Mouse (Mus musculus) midbrain, embryonic 12.5 days (tissue): Measurements from ENCODE around the gene Frmd4a. TPM values are rescaled to one million over a fixed set of nuclear protein-coding genes. Genes with fewer than 3 reads are reported as not detected.
A peak's percentile ranks its signal among the peaks of the same experiment; 100 is the strongest.

Experiments used
- ATAC-seq: fragments of 200-750 bp; cut with Nextera tagmentation; 2 replicates; pipeline ENCODE4 v1.8.0; 2017; ENCODE audit warnings: low read depth, moderate TSS enrichment, moderate library complexity; ENCODE audit not compliant: low FRiP score
- H3K27ac ChIP-seq: fragments of 300-500 bp; sonication (generic); replicated peaks from 2 replicates; pipeline ENCODE4 v1.5.1; 2016; ENCODE audit warnings: mild to moderate bottlenecking
- H3K27me3 ChIP-seq: fragments of 300-500 bp; sonication (generic); 2 replicates; pipeline ENCODE4 v1.6.1; 2016; ENCODE audit warnings: mild to moderate bottlenecking
- H3K36me3 ChIP-seq: fragments of 300-500 bp; sonication (generic); 2 replicates; pipeline ENCODE4 v1.6.1; 2016
- H3K4me1 ChIP-seq: fragments of 300-500 bp; sonication (generic); 2 replicates; pipeline ENCODE4 v1.6.1; 2016
- H3K4me2 ChIP-seq: fragments of 300-500 bp; sonication (generic); replicated peaks from 2 replicates; pipeline ENCODE4 v1.6.1; 2016; ENCODE audit warnings: mild to moderate bottlenecking, moderate library complexity
- H3K4me3 ChIP-seq: fragments of 300-500 bp; sonication (generic); 2 replicates; pipeline ENCODE4 v1.5.1; 2016; ENCODE audit warnings: mild to moderate bottlenecking
- H3K9ac ChIP-seq: fragments of 300-500 bp; sonication (generic); replicated peaks from 2 replicates; pipeline ENCODE4 v1.6.1; 2016; ENCODE audit warnings: mild to moderate bottlenecking, moderate library complexity
- H3K9me3 ChIP-seq: fragments of 300-500 bp; sonication (generic); 2 replicates; pipeline ENCODE4 v1.6.1; 2016; ENCODE audit warnings: mild to moderate bottlenecking
- WGBS: fragments of 180-500 bp; shearing (Covaris S2); methylation state at CpG from one replicate; pipeline ENCODE4 v1.1.7; 2016; 5-methylcytosine and 5-hydroxymethylcytosine counted together
- polyA plus RNA-seq: library from polyadenylated mRNA; unstranded; fragments of >200 nt; fragmentation: Nextera tagmentation; extraction: Ambion mirVana; gene quantifications from 2 replicates; pipeline ENCODE4 v1.2.1, GENCODE M21; 2016

The Frmd4a gene
- polyA plus RNA-seq, 1 experiment from 2014 or later, result 56.3 TPM

DNA sequence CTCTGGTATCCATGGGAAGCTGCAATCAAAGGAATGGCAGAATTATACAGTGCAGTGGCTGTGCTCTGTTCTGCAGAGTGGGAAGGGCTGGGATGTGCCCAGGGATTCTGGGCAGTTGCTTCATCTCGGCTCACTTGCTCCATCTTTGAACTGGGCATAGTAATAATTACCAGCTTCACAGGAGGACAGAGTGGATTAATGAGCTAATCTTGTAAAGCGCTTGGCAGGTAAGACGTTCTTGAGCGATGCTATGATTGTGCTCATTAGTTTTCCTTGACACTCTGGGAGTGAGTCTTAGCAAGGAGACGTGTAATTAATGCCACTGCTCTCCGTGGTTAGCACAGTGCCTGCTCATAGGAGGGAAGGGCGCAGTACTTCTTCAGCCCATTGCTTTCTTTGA, 54.3 kb downstream of the Frmd4a start:
- H3K9me3 ChIP-seq, result no peaks in the 10 kb centered on the region
- no peaks in the 10 kb centered on the region for H3K27me3 ChIP-seq
- ATAC-seq, result peak; percentile 75
- no peak overlapping the region for H3K9ac ChIP-seq
- WGBS, result 66% methylated on average over 7 of the region's 7 CpGs
- H3K36me3 ChIP-seq, result no peaks in the 10 kb centered on the region
- H3K4me3 ChIP-seq, result no peak overlapping the region
- 0 out of 2 replicates have a peak, but pooled peaks cover 3% of the 10 kb centered on the region for H3K4me1 ChIP-seq
- H3K4me2 ChIP-seq, result no peak overlapping the region
- no peak overlapping the region for H3K27ac ChIP-seq

DNA sequence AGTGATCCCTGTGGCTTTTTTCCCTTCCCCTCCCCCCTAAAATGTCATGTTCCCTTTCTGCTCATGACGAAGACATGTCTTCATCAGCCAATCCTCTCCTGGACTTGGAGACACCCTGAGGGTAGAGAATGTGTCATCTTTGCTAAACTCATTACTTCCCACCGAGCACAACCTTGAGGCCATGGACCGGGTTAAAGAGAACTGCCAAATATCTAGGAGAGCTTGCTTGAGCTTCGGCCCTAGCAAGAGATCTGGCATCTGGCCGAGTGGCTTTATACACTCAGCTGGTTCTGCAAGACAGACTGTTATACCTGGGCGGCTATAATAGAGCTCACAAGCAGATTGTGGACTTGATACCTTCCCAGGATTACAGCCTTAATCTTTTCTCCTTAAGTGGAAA, 66.4 kb downstream of the Frmd4a start:
- Histone ChIP-seq H3K27me3 (no peaks in the 10 kb centered on the region), H3K9ac (no peak overlapping the region), H3K4me3 (no peak overlapping the region), H3K4me1 (peaks cover 6% of the 10 kb centered on the region; the same call in 1 of the 2 replicates), H3K9me3 (no peaks in the 10 kb centered on the region), H3K36me3 (no peaks in the 10 kb centered on the region), H3K27ac (no peak overlapping the region), H3K4me2 (no peak overlapping the region)
- ATAC-seq, result no peak
- 56% methylated on average over 6 of the region's 6 CpGs for WGBS

DNA sequence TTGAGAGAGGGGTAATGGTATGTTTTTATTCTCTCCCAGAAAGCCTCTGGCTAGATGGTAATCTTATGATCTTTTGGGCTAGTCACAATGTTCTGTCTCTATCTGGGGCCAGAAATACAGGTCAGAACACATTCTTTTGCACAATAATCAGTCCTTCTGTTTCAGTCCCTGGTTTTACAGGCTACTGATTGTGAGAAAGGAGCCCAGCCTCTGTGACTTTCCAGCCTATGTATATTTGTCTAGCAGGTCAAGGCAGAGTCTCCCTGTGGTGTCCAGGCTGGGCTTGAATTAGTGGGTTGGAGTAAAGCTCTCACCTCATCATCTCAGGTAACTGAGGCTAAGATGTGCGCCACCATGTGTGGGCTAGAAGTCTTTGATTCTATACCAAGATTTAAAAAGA, 80.1 kb downstream of the Frmd4a start:
- ATAC-seq, result no peak
- H3K4me3 ChIP-seq, result no peak overlapping the region
- WGBS, result 100% methylated on average over 1 of the region's 1 CpGs
- peaks cover 16% of the 10 kb centered on the region for H3K4me1 ChIP-seq
- no peaks in the 10 kb centered on the region for H3K9me3 ChIP-seq
- no peaks in the 10 kb centered on the region for H3K36me3 ChIP-seq
- no peak overlapping the region for H3K4me2 ChIP-seq
- H3K9ac ChIP-seq, result no peak overlapping the region
- no peak overlapping the region for H3K27ac ChIP-seq
- peaks cover 63% of the 10 kb centered on the region for H3K27me3 ChIP-seq

DNA sequence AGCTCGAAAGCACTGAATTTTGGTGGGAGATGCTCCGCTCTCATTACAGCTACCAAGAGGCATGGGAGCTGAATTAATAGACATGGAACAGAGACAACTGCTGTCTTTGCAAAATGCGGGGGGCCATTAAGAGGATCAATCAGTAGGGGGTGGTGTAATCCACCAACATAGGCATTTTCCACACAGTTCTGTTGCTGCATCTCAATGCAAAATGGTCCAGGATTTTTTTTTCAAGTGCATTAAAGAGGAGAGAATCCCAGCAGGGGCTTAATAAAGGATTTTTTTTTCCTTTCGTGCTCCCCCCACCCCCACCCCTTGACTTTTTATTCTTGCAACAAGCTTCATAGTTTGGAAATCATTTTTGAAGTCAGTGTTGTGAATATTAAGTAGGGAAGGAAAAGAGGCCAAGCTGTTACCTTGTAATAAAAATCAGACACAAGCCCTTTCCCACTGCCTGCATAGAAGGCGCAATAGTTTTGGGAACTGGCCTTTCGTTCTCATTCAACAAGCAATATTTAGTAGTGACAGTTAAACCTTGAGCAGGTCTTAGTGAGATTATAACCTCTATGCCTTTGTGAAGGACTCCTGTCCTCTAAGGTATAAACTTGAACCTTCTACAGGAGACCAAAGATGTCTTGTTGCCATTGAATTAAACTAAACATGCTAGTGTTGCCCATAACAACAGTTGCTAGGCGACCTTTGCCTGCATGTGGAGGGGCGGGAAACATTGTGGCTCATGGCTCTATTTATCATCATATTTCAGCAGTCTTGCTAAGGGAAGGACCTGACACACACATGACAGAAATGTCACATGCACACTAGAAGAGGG, 81.6 kb downstream of the Frmd4a start:
- no peaks in the 10 kb centered on the region for H3K9me3 ChIP-seq
- 31% methylated on average over 8 of the region's 8 CpGs for WGBS
- no peak overlapping the region for H3K9ac ChIP-seq
- 0 out of 2 replicates have a peak overlapping the region, but pooled peaks have one; percentile 21 for H3K4me2 ChIP-seq
- peak; percentile 82 for ATAC-seq
- peaks cover 16% of the 10 kb centered on the region for H3K4me1 ChIP-seq
- H3K4me3 ChIP-seq, result no peak overlapping the region
- no peaks in the 10 kb centered on the region for H3K36me3 ChIP-seq
- H3K27ac ChIP-seq, result peak overlapping the region; percentile 46; the same call in 1 of the 2 replicates
- H3K27me3 ChIP-seq, result peaks cover 67% of the 10 kb centered on the region

DNA sequence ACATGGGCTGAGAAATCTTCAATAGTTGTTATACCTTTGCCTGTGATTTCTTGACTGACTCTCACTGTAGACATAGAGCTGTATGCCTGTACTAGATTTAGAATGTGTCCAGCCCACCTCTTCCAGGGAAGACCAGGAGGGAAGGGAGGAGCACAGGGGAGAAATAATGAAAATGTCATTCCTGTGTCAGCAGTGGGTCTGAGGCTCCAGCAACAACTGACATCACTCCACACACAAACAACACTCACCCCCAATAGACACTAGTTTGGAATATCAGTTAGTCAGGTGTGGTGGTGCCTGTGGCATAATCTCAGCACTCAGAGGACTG, 82.2 kb downstream of the Frmd4a start:
- 0 out of 2 replicates have a peak overlapping the region, but pooled peaks have one; percentile 21 for H3K4me2 ChIP-seq
- H3K4me3 ChIP-seq, result no peak overlapping the region
- peak; percentile 53 for ATAC-seq
- H3K27me3 ChIP-seq, result peaks cover 64% of the 10 kb centered on the region
- H3K27ac ChIP-seq, result peak overlapping the region; percentile 46; the same call in 1 of the 2 replicates
- no peaks in the 10 kb centered on the region for H3K9me3 ChIP-seq
- H3K9ac ChIP-seq, result no peak overlapping the region
- peaks cover 16% of the 10 kb centered on the region for H3K4me1 ChIP-seq
- H3K36me3 ChIP-seq, result no peaks in the 10 kb centered on the region

GRCm38 (mm10) chr2:4101370-4101769, 83.9 kb downstream of the Frmd4a start:
- no peaks in the 10 kb centered on the region for H3K9me3 ChIP-seq
- WGBS, result 79% methylated on average over 2 of the region's 2 CpGs
- peaks cover 57% of the 10 kb centered on the region for H3K27me3 ChIP-seq
- H3K4me3 ChIP-seq, result no peak overlapping the region
- H3K4me1 ChIP-seq, result peaks cover 16% of the 10 kb centered on the region
- H3K4me2 ChIP-seq, result no peak overlapping the region
- no peak for ATAC-seq
- no peaks in the 10 kb centered on the region for H3K36me3 ChIP-seq
- no peak overlapping the region for H3K27ac ChIP-seq
- H3K9ac ChIP-seq, result no peak overlapping the region

DNA sequence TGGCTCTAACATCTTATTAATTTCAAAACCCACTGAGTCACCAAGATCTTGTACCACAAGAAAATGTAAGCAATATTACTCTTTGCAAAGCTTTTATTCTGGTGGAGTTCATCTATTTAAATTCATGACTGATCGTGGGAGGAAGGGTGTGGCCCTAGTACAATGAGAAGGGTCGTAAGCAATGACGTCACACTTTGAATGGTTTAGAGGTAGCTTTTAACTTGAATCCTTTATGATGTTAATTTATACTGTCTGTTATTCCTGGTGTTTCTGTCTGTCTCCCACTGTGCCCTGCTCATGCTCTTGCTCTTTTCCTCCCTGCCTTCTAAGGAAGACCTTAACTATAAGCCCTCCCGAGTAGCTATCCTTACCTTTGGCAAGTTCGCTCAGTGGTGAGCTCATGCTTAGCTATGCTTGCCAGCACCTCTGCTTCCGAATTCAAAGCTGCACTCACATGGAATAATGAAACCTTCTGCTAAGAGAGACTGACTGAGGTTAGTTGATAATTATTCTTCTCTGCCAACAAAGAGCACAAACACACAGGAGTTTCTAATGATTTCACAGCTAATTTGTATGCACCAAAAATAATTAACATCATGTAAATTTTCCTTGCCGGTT, 95.9 kb downstream of the Frmd4a start:
- H3K9ac ChIP-seq, result no peak overlapping the region
- 64% methylated on average over 7 of the region's 7 CpGs for WGBS
- H3K36me3 ChIP-seq, result no peaks in the 10 kb centered on the region
- H3K27me3 ChIP-seq, result no peaks in the 10 kb centered on the region
- no peaks in the 10 kb centered on the region for H3K9me3 ChIP-seq
- H3K4me1 ChIP-seq, result peaks cover 3% of the 10 kb centered on the region; the same call in 1 of the 2 replicates
- H3K27ac ChIP-seq, result no peak overlapping the region
- no peak overlapping the region for H3K4me3 ChIP-seq
- H3K4me2 ChIP-seq, result no peak overlapping the region
- no peak for ATAC-seq

- Histone ChIP-seq H3K36me3 (no peaks in the 10 kb centered on the region), H3K27me3 (no peaks in the 10 kb centered on the region), H3K27ac (0 out of 2 replicates have a peak overlapping the region, but pooled peaks have one; percentile 30), H3K9ac (no peak overlapping the region), H3K4me3 (no peak overlapping the region), H3K4me1 (peaks cover 17% of the 10 kb centered on the region; the same call in 1 of the 2 replicates), H3K9me3 (no peaks in the 10 kb centered on the region), H3K4me2 (no peak overlapping the region)
- 69% methylated on average over 9 of the region's 9 CpGs for WGBS
- ATAC-seq, result peak; percentile 76
Measured at GRCm38 (mm10) chr2:4119678-4120458, 102.4 kb downstream of the Frmd4a start.

- Histone ChIP-seq H3K4me1 (0 out of 2 replicates have a peak, but pooled peaks cover 2% of the 10 kb centered on the region), H3K36me3 (no peaks in the 10 kb centered on the region), H3K9ac (no peak overlapping the region), H3K4me3 (no peak overlapping the region), H3K27ac (no peak overlapping the region), H3K27me3 (no peaks in the 10 kb centered on the region), H3K9me3 (no peaks in the 10 kb centered on the region), H3K4me2 (no peak overlapping the region)
- ATAC-seq, result no peak
- WGBS, result 88% methylated on average over 4 of the region's 4 CpGs
Measured at GRCm38 (mm10) chr2:4131216-4131615, 113.7 kb downstream of the Frmd4a start.

DNA sequence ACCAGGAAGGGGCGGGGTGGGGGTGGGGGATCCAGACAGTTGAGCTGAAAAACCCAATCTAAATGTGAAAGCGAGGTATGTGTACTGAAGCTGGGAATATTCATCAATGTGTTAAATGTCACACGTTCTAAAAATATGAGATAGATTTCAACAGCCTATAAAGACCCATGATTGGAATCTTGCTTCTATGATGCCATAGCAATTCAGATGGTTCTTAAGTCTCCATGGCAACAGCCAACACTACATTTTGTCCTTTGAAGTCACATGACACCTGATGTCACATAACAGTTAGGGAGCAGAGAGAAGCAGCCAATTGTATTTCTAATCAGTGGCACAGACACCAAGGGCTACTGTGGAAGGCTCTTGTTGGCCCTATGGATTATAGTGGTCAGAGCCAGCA, 120.0 kb downstream of the Frmd4a start:
- 0 out of 2 replicates have a peak, but pooled peaks cover 4% of the 10 kb centered on the region for H3K27me3 ChIP-seq
- 0 out of 2 replicates have a peak, but pooled peaks have one; percentile 23 for ATAC-seq
- H3K9ac ChIP-seq, result no peak overlapping the region
- H3K36me3 ChIP-seq, result no peaks in the 10 kb centered on the region
- no peaks in the 10 kb centered on the region for H3K9me3 ChIP-seq
- H3K4me2 ChIP-seq, result no peak overlapping the region
- H3K27ac ChIP-seq, result no peak overlapping the region
- H3K4me1 ChIP-seq, result peaks cover 15% of the 10 kb centered on the region
- 82% methylated on average over 3 of the region's 3 CpGs for WGBS
- H3K4me3 ChIP-seq, result no peak overlapping the region

GRCm38 (mm10) chr2:4142221-4142950, 124.9 kb downstream of the Frmd4a start:
- H3K4me1 ChIP-seq, result peaks cover 13% of the 10 kb centered on the region
- H3K4me2 ChIP-seq, result no peak overlapping the region
- ATAC-seq, result peak; percentile 38; the same call in 1 of the 2 replicates
- H3K27ac ChIP-seq, result no peak overlapping the region
- no peak overlapping the region for H3K4me3 ChIP-seq
- 0 out of 2 replicates have a peak, but pooled peaks cover 4% of the 10 kb centered on the region for H3K27me3 ChIP-seq
- 30% methylated on average over 4 of the region's 4 CpGs for WGBS
- no peaks in the 10 kb centered on the region for H3K9me3 ChIP-seq
- H3K36me3 ChIP-seq, result no peaks in the 10 kb centered on the region
- no peak overlapping the region for H3K9ac ChIP-seq
